Mouse (Mus musculus) cerebellum, adult 11 months (tissue): Measurements from ENCODE around the gene A930018P22Rik.

ENCODE experiments used
- DNase-seq: peaks from one replicate; pipeline ENCODE4 v3.0.0; 2022

A930018P22Rik gene

GRCm38 (mm10) chr2:104120312-104120711 lies 2.3 kb upstream of the A930018P22Rik start:
- DNase-seq = no peak

GRCm38 (mm10) chr2:104121681-104122504 lies 676 bp upstream of the A930018P22Rik start:
- no peak for DNase-seq

GRCm38 (mm10) chr2:104123540-104123939 lies 971 bp downstream of the A930018P22Rik start:
- DNase-seq = no peak

GRCm38 (mm10) chr2:104124071-104124470 lies 1.5 kb downstream of the A930018P22Rik start:
- no peak for DNase-seq

- DNase-seq = no peak
These were observed 6.4 kb downstream of the A930018P22Rik start for GRCm38 (mm10) chr2:104128803-104129531.

GRCm38 (mm10) chr2:104130165-104130564 lies 7.6 kb downstream of the A930018P22Rik start:
- no peak for DNase-seq

GRCm38 (mm10) chr2:104130969-104131368 lies 8.4 kb downstream of the A930018P22Rik start:
- no peak for DNase-seq

- no peak for DNase-seq
These were observed 9.8 kb downstream of the A930018P22Rik start for GRCm38 (mm10) chr2:104132266-104132859.

- DNase-seq = no peak
These were observed 10.7 kb downstream of the A930018P22Rik start for GRCm38 (mm10) chr2:104133042-104133810.

GRCm38 (mm10) chr2:104134150-104135056 lies 11.8 kb downstream of the A930018P22Rik start:
- peak; percentile 70 for DNase-seq

GRCm38 (mm10) chr2:104135920-104136319 lies 13.4 kb downstream of the A930018P22Rik start:
- DNase-seq = no peak

- no peak for DNase-seq
These were observed 19.6 kb downstream of the A930018P22Rik start for GRCm38 (mm10) chr2:104142140-104142539.

GRCm38 (mm10) chr2:104144004-104144403 lies 21.4 kb downstream of the A930018P22Rik start:
- DNase-seq = no peak

GRCm38 (mm10) chr2:104145983-104146382 lies 23.4 kb downstream of the A930018P22Rik start:
- no peak for DNase-seq

GRCm38 (mm10) chr2:104147910-104148561 lies 25.5 kb downstream of the A930018P22Rik start:
- DNase-seq = no peak

- no peak for DNase-seq
These were observed 28.2 kb downstream of the A930018P22Rik start for GRCm38 (mm10) chr2:104150608-104151397.

GRCm38 (mm10) chr2:104153345-104153744 lies 30.8 kb downstream of the A930018P22Rik start:
- peak; percentile 85 for DNase-seq

GRCm38 (mm10) chr2:104153876-104154275 lies 31.3 kb downstream of the A930018P22Rik start:
- DNase-seq = no peak

GRCm38 (mm10) chr2:104157831-104158230 lies 35.3 kb downstream of the A930018P22Rik start:
- DNase-seq = no peak

- no peak for DNase-seq
These were observed 40.8 kb downstream of the A930018P22Rik start for GRCm38 (mm10) chr2:104163418-104163817.
